Mouse (Mus musculus) retina, adult 2 months (tissue): Measurements from ENCODE around the gene Efnb2.

Experiments
- DNase-seq: peaks from one replicate; pipeline ENCODE4 v3.0.0-alpha.2; 2012; ENCODE audit warnings: low read depth, low spot score

The Efnb2 gene

DNA sequence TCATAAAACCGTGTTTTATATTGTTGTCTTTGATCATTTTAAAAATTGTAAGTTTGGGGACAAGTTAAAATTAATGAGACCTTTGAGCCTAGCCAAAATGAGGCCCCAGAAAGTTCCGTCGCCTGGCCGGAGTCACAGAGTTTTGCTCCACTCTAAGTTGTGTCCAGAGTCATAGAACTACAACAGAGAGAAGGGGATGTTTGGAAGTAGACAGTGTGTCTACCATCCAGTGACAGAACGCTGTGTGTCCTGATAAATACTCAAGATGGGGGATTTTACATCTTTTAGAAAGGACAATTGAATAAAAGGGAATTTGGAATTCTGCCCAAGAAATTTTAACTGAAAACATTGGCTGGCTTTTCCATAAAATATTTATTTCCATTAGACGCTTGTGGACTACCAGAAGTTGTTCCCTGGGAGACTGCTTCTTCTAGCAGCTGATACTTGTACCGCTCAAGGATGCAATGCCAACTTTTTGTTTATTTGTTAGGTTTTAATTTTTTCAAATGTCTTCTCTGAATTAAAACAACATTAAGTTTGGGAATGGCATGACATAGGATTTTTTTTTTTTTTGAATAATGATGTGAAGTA, 89.3 kb downstream of the Efnb2 start:
- no peak for DNase-seq

DNA sequence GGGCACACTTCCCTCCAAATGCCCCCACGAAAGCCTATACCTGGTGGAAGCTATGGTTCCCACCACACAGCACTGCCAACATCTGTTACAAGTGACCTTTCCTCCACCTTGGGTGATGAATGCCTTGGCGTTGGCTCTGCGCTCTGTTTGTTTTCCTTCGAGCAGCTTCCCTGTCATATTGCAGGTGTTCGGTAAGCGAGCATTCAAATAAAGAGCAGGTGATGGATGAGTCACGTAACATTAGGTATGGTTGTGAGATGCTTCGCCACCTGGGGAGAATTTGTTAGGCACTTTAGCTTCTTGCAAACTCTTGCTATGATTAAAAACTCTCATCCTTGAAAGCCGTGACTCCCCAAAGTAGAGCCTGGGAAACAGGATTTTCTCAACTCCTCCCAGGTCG, 91.8 kb downstream of the Efnb2 start:
- no peak for DNase-seq

DNA sequence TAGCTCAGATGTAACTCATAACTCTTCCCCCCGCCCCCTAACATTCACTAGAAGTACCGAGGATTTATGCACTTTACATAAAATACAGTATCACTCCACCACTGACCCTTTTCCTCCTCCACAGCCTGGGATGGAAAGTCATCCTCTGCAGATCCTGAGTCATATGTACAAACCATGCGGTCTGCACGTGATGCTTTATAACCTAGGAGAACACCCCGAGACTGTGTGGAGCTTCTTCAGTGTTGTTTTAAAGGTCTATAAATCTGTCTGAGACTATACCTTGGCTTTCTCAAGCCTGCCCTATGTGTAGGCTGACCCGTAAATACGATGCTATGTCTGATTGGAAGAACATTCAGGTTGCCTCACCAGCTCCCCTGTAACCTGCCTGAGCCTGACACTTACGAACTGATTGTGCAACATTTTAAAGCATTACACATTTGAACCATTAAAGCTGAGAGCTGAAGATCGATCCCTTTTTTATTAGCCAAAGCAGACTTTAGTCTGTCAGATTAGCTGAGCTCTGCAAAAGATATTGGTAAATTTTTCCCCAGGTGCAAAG, 92.7 kb downstream of the Efnb2 start:
- DNase-seq, result no peak
